Mouse (Mus musculus) intestine, postnatal 0 days (tissue): Measurements from ENCODE around the gene 6430531B16Rik. TPM values are rescaled to one million over a fixed set of nuclear protein-coding genes. Genes with fewer than 3 reads are reported as not detected.

ENCODE experiments used
- ATAC-seq: fragments of 200-750 bp; cut with Nextera tagmentation; 2 replicates; pipeline ENCODE4 v1.8.0; 2017; ENCODE audit warnings: mild to moderate bottlenecking, moderate TSS enrichment, moderate library complexity
- H3K27ac ChIP-seq: fragments of 300-500 bp; sonication (generic); 2 replicates; pipeline ENCODE4 v1.5.1; 2014; ENCODE audit warnings: mild to moderate bottlenecking, low read depth, low read length, moderate library complexity
- H3K27me3 ChIP-seq: fragments of 300-500 bp; sonication (generic); replicated peaks from 2 replicates; pipeline ENCODE4 v1.6.1; 2014; ENCODE audit warnings: low read length, mixed read lengths; ENCODE audit not compliant: control insufficient read depth, insufficient read depth
- H3K36me3 ChIP-seq: fragments of 300-500 bp; sonication (generic); 2 replicates; pipeline ENCODE4 v1.6.1; 2014; ENCODE audit warnings: mild to moderate bottlenecking, moderate library complexity; ENCODE audit not compliant: control insufficient read depth, insufficient read depth
- H3K4me1 ChIP-seq: fragments of 300-500 bp; sonication (generic); replicated peaks from 2 replicates; pipeline ENCODE4 v1.6.1; 2014; ENCODE audit warnings: antibody characterized with exemption, low read length, mixed read lengths; ENCODE audit not compliant: control insufficient read depth, insufficient read depth
- H3K4me2 ChIP-seq: fragments of 300-500 bp; sonication (generic); replicated peaks from 2 replicates; pipeline ENCODE4 v1.6.1; 2014; ENCODE audit warnings: low read depth, mild to moderate bottlenecking, moderate library complexity
- H3K4me3 ChIP-seq: fragments of 300-500 bp; sonication (generic); 2 replicates; pipeline ENCODE4 v1.5.1; 2014; ENCODE audit warnings: low read depth, low read length
- H3K9ac ChIP-seq: fragments of 300-500 bp; sonication (generic); 2 replicates; pipeline ENCODE4 v1.6.1; 2014; ENCODE audit warnings: mild to moderate bottlenecking, low read depth, low read length
- H3K9me3 ChIP-seq: fragments of 300-500 bp; sonication (generic); 2 replicates; pipeline ENCODE4 v1.6.1; 2016; ENCODE audit warnings: mixed run types; ENCODE audit not compliant: control insufficient read depth
- CTCF ChIP-seq: sonication (generic); IDR thresholded peaks from 2 replicates; pipeline ENCODE4 v1.5.1; 2016; ENCODE audit warnings: low read depth, mild to moderate bottlenecking, control low read depth, antibody characterized with exemption, moderate library complexity
- WGBS: fragments of 180-500 bp; shearing (Covaris S2); extraction: QIAGEN DNeasy Blood & Tissue Kit; methylation state at CpG from one replicate; pipeline ENCODE4 v1.1.7; 2014; 5-methylcytosine and 5-hydroxymethylcytosine counted together
- polyA plus RNA-seq: library from polyadenylated mRNA; unstranded; fragments of >200 nt; fragmentation: Nextera tagmentation; extraction: Ambion mirVana; gene quantifications from 2 replicates; pipeline ENCODE4 v1.2.1, GENCODE M21; 2015

The 6430531B16Rik gene
- polyA plus RNA-seq, 1 experiment from 2014 or later = 0.16 TPM

DNA sequence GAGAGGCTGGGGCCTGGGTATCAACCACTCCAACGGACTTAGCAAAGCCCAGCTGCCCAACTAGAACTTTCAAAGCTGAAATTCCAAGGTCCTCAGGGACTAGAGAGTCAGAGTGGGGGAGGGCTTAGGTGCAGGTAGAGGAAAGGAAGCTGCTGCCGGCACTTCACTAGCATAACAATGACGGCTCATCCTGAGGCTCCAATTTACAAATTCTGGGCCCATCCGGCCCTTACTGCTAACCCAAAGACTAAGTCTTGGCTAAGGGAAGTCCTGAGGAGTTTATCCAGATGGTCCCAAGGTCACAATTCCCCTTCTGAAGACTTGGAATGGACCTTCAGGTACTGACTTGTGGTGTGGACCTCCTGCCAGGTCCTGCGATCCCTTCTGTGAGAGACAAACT lies 33.0 kb downstream of the 6430531B16Rik start:
- peaks cover 59% of the 10 kb centered on the region for H3K27me3 ChIP-seq
- H3K9ac ChIP-seq = no peak overlapping the region
- no peak overlapping the region for H3K27ac ChIP-seq
- no peaks in the 10 kb centered on the region for H3K36me3 ChIP-seq
- WGBS = 35% methylated on average over 5 of the region's 5 CpGs
- H3K4me2 ChIP-seq = no peak overlapping the region
- no peak for ATAC-seq
- H3K9me3 ChIP-seq = no peaks in the 10 kb centered on the region
- H3K4me3 ChIP-seq = no peak overlapping the region
- no peak for TF ChIP-seq CTCF
- H3K4me1 ChIP-seq = no peaks in the 10 kb centered on the region

GRCm38 (mm10) chr7:139944291-139945240 lies 34.0 kb downstream of the 6430531B16Rik start:
- peak overlapping the region; percentile 38 for H3K4me3 ChIP-seq
- 4% methylated on average over 68 of the region's 68 CpGs for WGBS
- no peaks in the 10 kb centered on the region for H3K36me3 ChIP-seq
- ATAC-seq = no peak
- no peaks in the 10 kb centered on the region for H3K4me1 ChIP-seq
- H3K27me3 ChIP-seq = peaks cover 57% of the 10 kb centered on the region
- H3K9me3 ChIP-seq = no peaks in the 10 kb centered on the region
- peak overlapping the region; percentile 64 for H3K4me2 ChIP-seq
- no peak overlapping the region for H3K9ac ChIP-seq
- no peak for TF ChIP-seq CTCF
- no peak overlapping the region for H3K27ac ChIP-seq

DNA sequence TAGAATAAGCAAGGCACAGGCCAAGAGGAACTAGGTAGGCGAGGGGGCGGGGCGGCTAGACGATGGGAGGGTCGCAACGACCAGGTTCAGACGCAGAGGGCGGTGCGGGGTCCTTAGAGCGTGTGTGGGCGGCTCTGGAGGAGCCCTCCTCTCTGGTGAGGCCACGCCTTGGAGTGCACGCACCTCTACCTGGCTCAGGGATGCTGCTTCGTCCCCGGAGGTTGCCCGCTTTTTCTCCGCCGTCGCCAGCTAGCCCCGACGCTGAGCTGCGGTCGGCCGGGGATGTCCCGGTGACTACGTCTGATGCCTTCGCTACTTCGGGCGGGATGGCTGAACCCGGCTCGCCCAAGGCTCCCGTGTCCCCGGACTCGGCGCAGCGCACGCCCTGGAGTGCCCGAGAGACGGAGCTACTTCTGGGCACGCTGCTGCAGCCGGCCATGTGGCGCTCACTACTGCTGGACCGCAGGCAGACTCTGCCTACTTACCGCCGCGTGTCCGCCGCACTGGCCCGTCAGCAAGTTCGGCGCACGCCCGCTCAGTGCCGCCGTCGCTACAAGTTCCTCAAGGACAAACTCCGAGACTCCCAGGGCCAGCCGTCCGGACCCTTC lies 34.8 kb downstream of the 6430531B16Rik start, which contains the start of gene Utf1:
Utf1 (plus strand) TSS at position 116 of the 608 bp plus-strand sequence.
- no peak for TF ChIP-seq CTCF
- under 1% methylated on average over 59 of the region's 59 CpGs for WGBS
- H3K4me1 ChIP-seq = no peaks in the 10 kb centered on the region
- peaks cover 55% of the 10 kb centered on the region for H3K27me3 ChIP-seq
- no peak within 1 kb of the TSS for H3K27ac ChIP-seq
- no peak within 1 kb of the TSS for H3K9ac ChIP-seq
- peak within 1 kb of the TSS; percentile 38 for H3K4me3 ChIP-seq
- no peaks in the 10 kb centered on the region for H3K9me3 ChIP-seq
- peak; percentile 19; the same call in 1 of the 2 replicates for ATAC-seq
- H3K36me3 ChIP-seq = no peaks in the 10 kb centered on the region
- peak within 1 kb of the TSS; percentile 64 for H3K4me2 ChIP-seq

GRCm38 (mm10) chr7:139940476-139941209 lies 37.9 kb downstream of the 6430531B16Rik start:
- no peak for ATAC-seq
- no peak overlapping the region for H3K9ac ChIP-seq
- H3K36me3 ChIP-seq = no peaks in the 10 kb centered on the region
- H3K27me3 ChIP-seq = peaks cover 43% of the 10 kb centered on the region
- no peak overlapping the region for H3K4me2 ChIP-seq
- 69% methylated on average over 16 of the region's 16 CpGs for WGBS
- H3K4me1 ChIP-seq = no peaks in the 10 kb centered on the region
- H3K9me3 ChIP-seq = no peaks in the 10 kb centered on the region
- H3K4me3 ChIP-seq = no peak overlapping the region
- H3K27ac ChIP-seq = no peak overlapping the region
- no peak for TF ChIP-seq CTCF

- no peak overlapping the region for H3K9ac ChIP-seq
- no peaks in the 10 kb centered on the region for H3K4me1 ChIP-seq
- H3K27ac ChIP-seq = no peak overlapping the region
- H3K36me3 ChIP-seq = no peaks in the 10 kb centered on the region
- no peaks in the 10 kb centered on the region for H3K9me3 ChIP-seq
- peaks cover 15% of the 10 kb centered on the region for H3K27me3 ChIP-seq
- H3K4me2 ChIP-seq = no peak overlapping the region
- TF ChIP-seq CTCF = no peak
- 69% methylated on average over 5 of the region's 5 CpGs for WGBS
- no peak overlapping the region for H3K4me3 ChIP-seq
- no peak for ATAC-seq
Observed at GRCm38 (mm10) chr7:139937810-139938209, 40.7 kb downstream of the 6430531B16Rik start.

DNA sequence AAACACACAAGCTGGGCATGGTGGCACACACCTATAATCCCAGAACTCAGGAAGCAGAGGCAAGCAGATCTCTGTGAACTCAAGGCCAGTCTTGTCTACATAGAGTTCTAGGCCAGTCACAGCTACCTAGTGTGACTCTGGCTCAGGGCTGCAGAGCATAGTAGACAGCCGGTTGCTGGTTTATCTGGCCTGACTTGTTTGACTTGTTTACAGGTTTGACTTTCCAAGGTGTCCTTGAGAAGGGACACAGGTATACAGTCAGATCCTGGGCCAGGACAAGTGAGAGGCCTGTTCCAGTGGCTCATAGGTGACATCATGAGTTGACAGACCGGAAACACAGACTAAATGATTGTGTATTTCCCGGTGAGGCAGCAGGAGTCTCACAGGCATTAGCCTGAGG lies 41.4 kb downstream of the 6430531B16Rik start:
- Histone ChIP-seq H3K27ac (no peak overlapping the region), H3K4me3 (no peak overlapping the region), H3K4me1 (no peaks in the 10 kb centered on the region), H3K9ac (no peak overlapping the region), H3K4me2 (no peak overlapping the region), H3K36me3 (no peaks in the 10 kb centered on the region), H3K27me3 (peaks cover 8% of the 10 kb centered on the region; the same call in 1 of the 2 replicates), H3K9me3 (no peaks in the 10 kb centered on the region)
- TF ChIP-seq CTCF = no peak
- 35% methylated on average over 3 of the region's 3 CpGs for WGBS
- 0 out of 2 replicates have a peak, but pooled peaks have one; percentile 19 for ATAC-seq
